Mouse (Mus musculus): Measurements from ENCODE around the gene Lhx8.
A peak's percentile ranks its signal among the peaks of the same experiment; 100 is the strongest.

Gene Lhx8

GRCm38 (mm10) chr3:154327110-154327882, 3.2 kb downstream of the Lhx8 start:
- peak; percentile 11 for DNase-seq (ENCODE audit: low read depth, low spot score)

- no peak for DNase-seq (ENCODE audit: low read depth, low spot score)
Measured at GRCm38 (mm10) chr3:154321921-154322574, 8.4 kb downstream of the Lhx8 start.

GRCm38 (mm10) chr3:154317651-154318248, 12.7 kb downstream of the Lhx8 start:
- peak; percentile 52 for DNase-seq (ENCODE audit: low read depth, low spot score)

GRCm38 (mm10) chr3:154305163-154305884, 25.1 kb downstream of the Lhx8 start:
- DNase-seq (ENCODE audit: low read depth, low spot score): no peak

GRCm38 (mm10) chr3:154301102-154301501, 29.4 kb downstream of the Lhx8 start:
- no peak for DNase-seq (ENCODE audit: low read depth, low spot score)

GRCm38 (mm10) chr3:154300006-154300405, 30.5 kb downstream of the Lhx8 start:
- no peak for DNase-seq (ENCODE audit: low read depth, low spot score)

- DNase-seq (ENCODE audit: low read depth, low spot score): no peak
Measured at GRCm38 (mm10) chr3:154298490-154298889, 32.0 kb downstream of the Lhx8 start.

- DNase-seq (ENCODE audit: low read depth, low spot score): no peak
Measured at GRCm38 (mm10) chr3:154297499-154297898, 33.0 kb downstream of the Lhx8 start.

GRCm38 (mm10) chr3:154294924-154295834, 35.3 kb downstream of the Lhx8 start:
- no peak for DNase-seq (ENCODE audit: low read depth, low spot score)

GRCm38 (mm10) chr3:154293839-154294490, 36.5 kb downstream of the Lhx8 start:
- DNase-seq (ENCODE audit: low read depth, low spot score): no peak

- DNase-seq (ENCODE audit: low read depth, low spot score): no peak
Measured at GRCm38 (mm10) chr3:154292126-154292525, 38.3 kb downstream of the Lhx8 start.

- no peak for DNase-seq (ENCODE audit: low read depth, low spot score)
Measured at GRCm38 (mm10) chr3:154290351-154290750, 40.1 kb downstream of the Lhx8 start.

- DNase-seq (ENCODE audit: low read depth, low spot score): no peak
Measured at GRCm38 (mm10) chr3:154288429-154289069, 41.9 kb downstream of the Lhx8 start.

GRCm38 (mm10) chr3:154287217-154287616, 43.2 kb downstream of the Lhx8 start:
- no peak for DNase-seq (ENCODE audit: low read depth, low spot score)

- no peak for DNase-seq (ENCODE audit: low read depth, low spot score)
Measured at GRCm38 (mm10) chr3:154285351-154285750, 45.1 kb downstream of the Lhx8 start.

GRCm38 (mm10) chr3:154284260-154284659, 46.2 kb downstream of the Lhx8 start:
- DNase-seq (ENCODE audit: low read depth, low spot score): no peak

- DNase-seq (ENCODE audit: low read depth, low spot score): no peak
Measured at GRCm38 (mm10) chr3:154274681-154275080, 55.8 kb downstream of the Lhx8 start.

GRCm38 (mm10) chr3:154269757-154270366, 60.6 kb downstream of the Lhx8 start:
- DNase-seq (ENCODE audit: low read depth, low spot score): peak; percentile 70

- DNase-seq (ENCODE audit: low read depth, low spot score): peak; percentile 19
Measured at GRCm38 (mm10) chr3:154268313-154268712, 62.1 kb downstream of the Lhx8 start.

Measured in ES-CJ7 (cell line).